In the genomic region with DNA sequence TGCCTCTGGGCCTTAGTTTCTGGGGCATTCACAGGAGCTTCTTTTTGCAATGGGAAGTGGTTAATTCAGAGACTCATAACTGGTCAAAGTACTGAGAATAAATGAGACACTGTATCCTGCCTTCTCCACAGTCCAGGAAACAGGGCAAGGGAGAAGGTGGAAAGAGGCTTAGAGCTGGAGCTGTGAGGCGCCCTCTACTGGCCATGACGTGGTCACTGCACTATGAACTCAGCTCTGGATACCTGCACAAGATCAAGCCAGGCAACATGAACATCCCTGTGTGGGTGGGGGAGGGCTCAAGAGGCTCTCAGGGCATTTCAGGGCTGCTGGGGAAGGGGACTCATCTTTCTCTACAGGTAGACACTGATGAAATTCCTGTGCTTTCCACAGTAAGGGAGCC, we compare ENCODE assay signal across 9 mouse cellular contexts. TPM values are rescaled to one million over a fixed set of nuclear protein-coding genes. Genes with fewer than 3 reads are reported as not detected.
DNase-seq lines count a peak whose midpoint lies in the region; TF ChIP-seq lines count a peak whose summit lies in the region.
"Had no signal": no experiment of that assay in that cellular context is flagged by ENCODE, and none has a peak within 500 bp of the region (broad histone marks: within the 10 kb centered on the region; RNA-seq: fewer than 3 reads in every experiment).

No protein-coding gene starts in this region.

- H3K4me3 ChIP-seq in ES-Bruce4 (ENCODE audit: low read depth, low read length) = no peak overlapping the region
- H3K4me3 ChIP-seq: embryonic facial prominence, embryonic 15.5 days had no signal

- H3K27me3 ChIP-seq in ES-Bruce4 (ENCODE audit: control insufficient read depth, insufficient read depth, low read length, poor library complexity, severe bottlenecking) = no peaks in the 10 kb centered on the region
- H3K27me3 ChIP-seq: embryonic facial prominence, embryonic 15.5 days had no signal

- no peak overlapping the region for H3K27ac ChIP-seq in ES-Bruce4 (ENCODE audit: insufficient read depth, low read length)
- H3K27ac ChIP-seq: embryonic facial prominence, embryonic 15.5 days had no signal

- peak; percentile 29 for DNase-seq in heart, postnatal 4 days
- no peak for DNase-seq in heart, adult 8-10 months (ENCODE audit: low spot score)
- no peak for DNase-seq in brain, embryonic 14.5 days (ENCODE audit: low read depth)
- peak; percentile 15 to 37 for DNase-seq in kidney, postnatal 4 days
- peak; percentile 52 for DNase-seq in testis, postnatal 10 days (ENCODE audit: low spot score)
- no peak for DNase-seq in frontal cortex, postnatal 25 days (ENCODE audit: low spot score in 2 of 2)
- DNase-seq in layer of hippocampus, postnatal 14 days (ENCODE audit: low spot score in 2 of 2) = no peak

- H3K9me3 ChIP-seq in ES-Bruce4 (replicated peaks; ENCODE audit: control insufficient read depth, insufficient read depth, low read length, poor library complexity, severe bottlenecking) = no peaks in the 10 kb centered on the region
- H3K9me3 ChIP-seq: embryonic facial prominence, embryonic 15.5 days had no signal

- no peak overlapping the region for H3K9ac ChIP-seq in ES-Bruce4 (ENCODE audit: low read depth, poor library complexity, severe bottlenecking)
- H3K9ac ChIP-seq: embryonic facial prominence, embryonic 15.5 days had no signal

- peak; percentile 86 for TF ChIP-seq CTCF in ES-Bruce4 (IDR thresholded peaks at IDR 0.05; ENCODE audit: low read depth, low read length)
- TF ChIP-seq CTCF in brain, embryonic 14.5 days (IDR thresholded peaks at IDR 0.05; ENCODE audit: borderline replicate concordance, extremely low read depth, insufficient read depth, insufficient read length) = peak; percentile 45; the same call in 1 of the 2 replicates

- no peak for TF ChIP-seq POLR2A in ES-Bruce4 (IDR thresholded peaks at IDR 0.05; ENCODE audit: insufficient read depth, low read length)
- no peak for TF ChIP-seq POLR2A in brain, embryonic 14.5 days (IDR thresholded peaks at IDR 0.05; ENCODE audit: borderline replicate concordance, extremely low read depth, insufficient read depth, insufficient read length, poor library complexity, severe bottlenecking)

- H3K4me1 ChIP-seq in ES-Bruce4 (ENCODE audit: control insufficient read depth, insufficient read depth, low read length) = no peaks in the 10 kb centered on the region
- H3K4me1 ChIP-seq: embryonic facial prominence, embryonic 15.5 days had no signal

- no peak for TF ChIP-seq EP300 in ES-Bruce4 (IDR thresholded peaks at IDR 0.05; ENCODE audit: insufficient read depth, low read depth, low read length)

- H3K36me3 ChIP-seq in ES-Bruce4 (ENCODE audit: control insufficient read depth, insufficient read depth, low read length, poor library complexity, severe bottlenecking) = no peaks in the 10 kb centered on the region
- H3K36me3 ChIP-seq: embryonic facial prominence, embryonic 15.5 days had no signal

RNA-seq across cellular contexts. Expression of a gene that starts 7.7 kb away (rescaled TPM):
- total RNA-seq in heart, postnatal 4 days (2021) = 10 to 100 TPM; 11.1 to 12.2 TPM
- 1 to 10 TPM in 1 of 4 experiments, under 1 TPM in 3; 0.66 to 1.3 (median 0.76) TPM for total RNA-seq in heart, adult 8-10 months (2022)
- 0.19 TPM in 1 of 2 replicates, not detected in the other for polyA plus RNA-seq in ES-Bruce4 (2011; ENCODE audit: insufficient read depth, insufficient read length, low read depth, missing spikeins)
- polyA plus RNA-seq in brain, embryonic 14.5 days (2012; rRNA removed) = 0.34 and 0.54 TPM in 2 replicates
- total RNA-seq in layer of hippocampus, postnatal 14 days (2021) = under 1 TPM; 0.60 to 0.72 TPM

RNA-seq across cellular contexts. Expression of a gene that starts 33.0 kb away (rescaled TPM):
- total RNA-seq in heart, postnatal 4 days (2021) = 100 to 1,000 TPM; 260 to 261 TPM
- 100 to 1,000 TPM; 329 to 372 (median 356) TPM for total RNA-seq in heart, adult 8-10 months (2022)
- polyA plus RNA-seq in ES-Bruce4 (2011; ENCODE audit: insufficient read depth, insufficient read length, low read depth, missing spikeins) = 110 and 115 TPM in 2 replicates
- polyA plus RNA-seq in brain, embryonic 14.5 days (2012; rRNA removed) = 22.3 and 49.9 TPM in 2 replicates
- 10 to 100 TPM; 89.0 to 90.8 TPM for total RNA-seq in layer of hippocampus, postnatal 14 days (2021)

Comparison
In these comparisons a context has a peak if more than half of its experiments do, and no peak if none do; other contexts are left out.
1. DNase-seq: peak in heart, postnatal 4 days (single experiment), kidney, postnatal 4 days (2 of 2) and testis, postnatal 10 days (single experiment); none in heart, adult 8-10 months (single experiment), brain, embryonic 14.5 days (single experiment), frontal cortex, postnatal 25 days (0 of 2) and layer of hippocampus, postnatal 14 days (0 of 2).
2. RNA of a gene that starts 7.7 kb away (total RNA-seq): 11.1 to 12.2 TPM in heart, postnatal 4 days; 0.66 to 1.3 TPM in heart, adult 8-10 months and 0.60 to 0.72 TPM in layer of hippocampus, postnatal 14 days; every median in the first group is over 4 times any median in the second.